Mouse (Mus musculus) heart, embryonic 14.5 days (tissue): ENCODE results near the gene Disp2. TPM values are rescaled to one million over a fixed set of nuclear protein-coding genes. Genes with fewer than 3 reads are reported as not detected.

ENCODE experiments used
- ATAC-seq: fragments of 200-750 bp; cut with Nextera tagmentation; 2 replicates; pipeline ENCODE4 v1.8.0; 2017; ENCODE audit warnings: low read depth, moderate TSS enrichment; ENCODE audit not compliant: insufficient number of reproducible peaks, insufficient read depth, low FRiP score
- H3K27ac ChIP-seq, 2 experiments: fragments of 200-500 bp in 1 of 2; fragments of 300-500 bp in 1 of 2; sonication (generic) in 1 of 2; replicated peaks in 1 of 2; 2 replicates each; pipeline ENCODE4 v1.5.1; 2012 to 2014; ENCODE audit warnings: low read depth in 2 of 2, low read length in 2 of 2, control low read depth in 1 of 2, mild to moderate bottlenecking in 1 of 2, mixed read lengths in 1 of 2; ENCODE audit not compliant: control insufficient read depth in 1 of 2, insufficient read depth in 1 of 2
- H3K27me3 ChIP-seq: fragments of 300-500 bp; sonication (generic); 2 replicates; pipeline ENCODE4 v1.6.1; 2014; ENCODE audit warnings: mild to moderate bottlenecking, low read length, control low read depth; ENCODE audit not compliant: control insufficient read depth, insufficient read depth
- H3K36me3 ChIP-seq: fragments of 300-500 bp; sonication (generic); 2 replicates; pipeline ENCODE4 v1.6.1; 2014; ENCODE audit warnings: mild to moderate bottlenecking, control low read depth, low read length, mixed read lengths; ENCODE audit not compliant: control insufficient read depth, insufficient read depth
- H3K4me1 ChIP-seq, 2 experiments: fragments of 200-500 bp in 1 of 2; fragments of 300-500 bp in 1 of 2; sonication (generic) in 1 of 2; 2 replicates each; pipeline ENCODE4 v1.6.1; 2012 to 2014; ENCODE audit warnings: low read length in 2 of 2, control low read depth in 1 of 2, mixed read lengths in 1 of 2; ENCODE audit not compliant: control insufficient read depth in 2 of 2, insufficient read depth in 2 of 2
- H3K4me2 ChIP-seq: fragments of 300-500 bp; sonication (generic); 2 replicates; pipeline ENCODE4 v1.6.1; 2014; ENCODE audit warnings: mild to moderate bottlenecking, low read length
- H3K4me3 ChIP-seq, 2 experiments: fragments of 200-500 bp in 1 of 2; fragments of 300-500 bp in 1 of 2; sonication (generic) in 1 of 2; 2 replicates each; pipeline ENCODE4 v1.5.1; 2012 to 2014; ENCODE audit warnings: low read length in 2 of 2, mild to moderate bottlenecking in 2 of 2, control low read depth in 1 of 2, low read depth in 1 of 2, moderate library complexity in 1 of 2; ENCODE audit not compliant: control insufficient read depth in 1 of 2, insufficient read depth in 1 of 2
- H3K9ac ChIP-seq: fragments of 300-500 bp; sonication (generic); 2 replicates; pipeline ENCODE4 v1.6.1; 2014; ENCODE audit warnings: mild to moderate bottlenecking, low read length
- H3K9me3 ChIP-seq: fragments of 300-500 bp; sonication (generic); 2 replicates; pipeline ENCODE4 v1.6.1; 2016; ENCODE audit warnings: low read length, control low read depth; ENCODE audit not compliant: control insufficient read depth
- WGBS: fragments of 180-500 bp; shearing (Covaris S2); extraction: QIAGEN DNeasy Blood & Tissue Kit; methylation state at CpG from one replicate; pipeline ENCODE4 v1.1.7; 2014; 5-methylcytosine and 5-hydroxymethylcytosine counted together
- polyA plus RNA-seq: library from polyadenylated mRNA; unstranded; fragments of >200 nt; fragmentation: Nextera tagmentation; extraction: Ambion mirVana; gene quantifications from 2 replicates; pipeline ENCODE4 v1.2.1, GENCODE M21; 2014

The Disp2 gene
- polyA plus RNA-seq, 1 experiment from 2014 or later, result 0.27 TPM

GRCm38 (mm10) chr2:118743261-118743943, 36.1 kb upstream of the Disp2 start:
- Histone ChIP-seq H3K4me1 (peaks cover 11 to 19% of the 10 kb centered on the region in 2 experiments), H3K9ac (no peak overlapping the region), H3K36me3 (peaks cover under 1% of the 10 kb centered on the region), H3K9me3 (no peaks in the 10 kb centered on the region), H3K4me3 (no peak overlapping the region), H3K27me3 (peaks cover 5% of the 10 kb centered on the region; the same call in 1 of the 2 replicates), H3K4me2 (no peak overlapping the region), H3K27ac (no peak overlapping the region)
- ATAC-seq, result no peak
- 29% methylated on average over 8 of the region's 8 CpGs for WGBS

- Histone ChIP-seq H3K9ac (peak overlapping the region; percentile 98; the same call in 1 of the 2 replicates), H3K4me3 (peak overlapping the region in 1 of 2 experiments; percentile 95; a peak in 2 of 4 replicates), H3K4me2 (peak overlapping the region; percentile 88), H3K27ac (no peak overlapping the region), H3K36me3 (peaks cover 13% of the 10 kb centered on the region), H3K9me3 (no peaks in the 10 kb centered on the region), H3K27me3 (peaks cover 5% of the 10 kb centered on the region; the same call in 1 of the 2 replicates), H3K4me1 (peaks cover 18 to 31% of the 10 kb centered on the region in 2 experiments)
- 18% methylated on average over 7 of the region's 7 CpGs for WGBS
- no peak for ATAC-seq
These were observed 34.9 kb upstream of the Disp2 start for GRCm38 (mm10) chr2:118744621-118745020.

GRCm38 (mm10) chr2:118745232-118745884, 34.2 kb upstream of the Disp2 start, which contains the start of gene Inafm2:
Inafm2 (plus strand) TSS chr2:118745758.
- peak within 1 kb of the TSS; percentile 88 for H3K4me2 ChIP-seq
- peak within 1 kb of the TSS; percentile 83 to 86 for H3K27ac ChIP-seq
- under 1% methylated on average over 47 of the region's 57 CpGs for WGBS
- peaks cover 17% of the 10 kb centered on the region for H3K36me3 ChIP-seq
- H3K27me3 ChIP-seq, result peaks cover 5% of the 10 kb centered on the region; the same call in 1 of the 2 replicates
- peak; percentile 85 for ATAC-seq
- H3K9ac ChIP-seq, result peak within 1 kb of the TSS; percentile 98
- H3K4me3 ChIP-seq, result peak within 1 kb of the TSS; percentile 95 to 98
- H3K9me3 ChIP-seq, result no peaks in the 10 kb centered on the region
- H3K4me1 ChIP-seq, result peaks cover 26 to 39% of the 10 kb centered on the region in 2 experiments

- Histone ChIP-seq H3K36me3 (peaks cover 17% of the 10 kb centered on the region), H3K9me3 (no peaks in the 10 kb centered on the region), H3K4me2 (peak overlapping the region; percentile 88), H3K4me1 (peaks cover 32 to 47% of the 10 kb centered on the region in 2 experiments), H3K4me3 (peak overlapping the region; percentile 95 to 98), H3K27me3 (peaks cover 5% of the 10 kb centered on the region; the same call in 1 of the 2 replicates), H3K9ac (peak overlapping the region; percentile 98), H3K27ac (peak overlapping the region; percentile 83 to 86)
- ATAC-seq, result peak; percentile 24
- under 1% methylated on average over 88 of the region's 113 CpGs for WGBS
These were observed 33.3 kb upstream of the Disp2 start for GRCm38 (mm10) chr2:118745915-118746901.

GRCm38 (mm10) chr2:118747301-118747960, 32.1 kb upstream of the Disp2 start:
- Histone ChIP-seq H3K4me2 (peak overlapping the region; percentile 88), H3K4me3 (peak overlapping the region; percentile 95 to 98), H3K27me3 (peaks cover 5% of the 10 kb centered on the region; the same call in 1 of the 2 replicates), H3K27ac (peak overlapping the region; percentile 83 to 86), H3K4me1 (peaks cover 45 to 59% of the 10 kb centered on the region in 2 experiments), H3K9ac (peak overlapping the region; percentile 98), H3K9me3 (no peaks in the 10 kb centered on the region), H3K36me3 (peaks cover 17% of the 10 kb centered on the region)
- WGBS, result 14% methylated on average over 10 of the region's 10 CpGs
- ATAC-seq, result no peak

- Histone ChIP-seq H3K4me2 (peak overlapping the region; percentile 88), H3K36me3 (peaks cover 17% of the 10 kb centered on the region), H3K9ac (peak overlapping the region; percentile 64), H3K4me1 (peaks cover 48 to 69% of the 10 kb centered on the region in 2 experiments), H3K27me3 (peaks cover 3% of the 10 kb centered on the region; the same call in 1 of the 2 replicates), H3K27ac (peak overlapping the region; percentile 88 to 91), H3K9me3 (no peaks in the 10 kb centered on the region), H3K4me3 (peak overlapping the region in 1 of 2 experiments; percentile 11; a peak in 1 of 4 replicates)
- WGBS, result 44% methylated on average over 10 of the region's 10 CpGs
- no peak for ATAC-seq
These were observed 30.1 kb upstream of the Disp2 start for GRCm38 (mm10) chr2:118749341-118749884.
